Mouse (Mus musculus): Measurements from ENCODE around the gene Vtcn1.

GRCm38 (mm10) chr3:100916844-100917243, 91.6 kb downstream of the Vtcn1 start:
- TF ChIP-seq CTCF (IDR thresholded peaks at IDR 0.05; ENCODE audit: control insufficient read depth, insufficient read depth, insufficient read length), result no peak
- no peak for TF ChIP-seq USF1 (IDR thresholded peaks at IDR 0.05; ENCODE audit: low read depth)
- no peak for TF ChIP-seq CEBPB (IDR thresholded peaks at IDR 0.05; ENCODE audit: low read depth)
